Mouse (Mus musculus) intestine, embryonic 14.5 days (tissue): ENCODE results near the gene Map2k6. TPM values are rescaled to one million over a fixed set of nuclear protein-coding genes. Genes with fewer than 3 reads are reported as not detected.

Experiments
- polyA plus RNA-seq: library from polyadenylated mRNA; unstranded; fragments of >200 nt; fragmentation: Nextera tagmentation; extraction: Ambion mirVana; gene quantifications from 2 replicates; pipeline ENCODE4 v1.2.1, GENCODE M21; 2014

The Map2k6 gene
- polyA plus RNA-seq, 1 experiment from 2014 or later, result 25.5 TPM

Other genes starting within 250 kb of the Map2k6 start
- 0.85 and 1.4 TPM in 2 replicates for gene Abca9, start 230.9 kb upstream of the Map2k6 start, polyA plus RNA-seq
- 0.31 and 0.48 TPM in 2 replicates for gene Abca6, start 147.3 kb upstream of the Map2k6 start, polyA plus RNA-seq
- 4.7 and 5.4 TPM in 2 replicates for gene Abca5, start 61.4 kb upstream of the Map2k6 start, polyA plus RNA-seq